Comparison of ENCODE assay signal across 22 mouse cellular contexts in genomic region chr5:150287949-150288348, GRCm38 (mm10).
DNase-seq lines count a peak whose midpoint lies in the region; ATAC-seq and TF ChIP-seq lines count a peak whose summit lies in the region.
"Had no signal": no experiment of that assay in that cellular context is flagged by ENCODE, and none has a peak within 500 bp of the region (broad histone marks: within the 10 kb centered on the region; RNA-seq: fewer than 3 reads in every experiment).

No protein-coding gene starts in this region.

- 64% methylated on average over 7 of the region's 7 CpGs for WGBS in stomach, embryonic 15.5 days
- WGBS in stomach, embryonic 16.5 days, result 59% methylated on average over 7 of the region's 7 CpGs
- WGBS in stomach, postnatal 0 days, result 43% methylated on average over 7 of the region's 7 CpGs
- WGBS in kidney, adult 2 months, result 88% methylated on average over 7 of the region's 7 CpGs

- no peak for TF ChIP-seq CTCF in stomach, postnatal 0 days (IDR thresholded peaks at IDR 0.05; ENCODE audit: low read depth)
- TF ChIP-seq CTCF in kidney, adult 2 months (conservative IDR thresholded peaks at IDR 0.05; ENCODE audit: insufficient read depth, insufficient read length, low read depth, low read length), result no peak

- no peaks in the 10 kb centered on the region for H3K9me3 ChIP-seq in stomach, embryonic 15.5 days
- H3K9me3 ChIP-seq in stomach, embryonic 16.5 days (replicated peaks; ENCODE audit: control insufficient read depth, low read length), result no peaks in the 10 kb centered on the region; the same call in 1 of the 2 replicates
- no peaks in the 10 kb centered on the region for H3K9me3 ChIP-seq in stomach, postnatal 0 days (ENCODE audit: control insufficient read depth, low read length)

- no peak for TF ChIP-seq EP300 in stomach, postnatal 0 days (optimal IDR thresholded peaks at IDR 0.05)

- H3K9ac ChIP-seq in stomach, embryonic 15.5 days, result no peak overlapping the region
- no peak overlapping the region for H3K9ac ChIP-seq in stomach, embryonic 16.5 days (ENCODE audit: low read length)
- H3K9ac ChIP-seq in stomach, postnatal 0 days (ENCODE audit: low read length), result no peak overlapping the region

- no peaks in the 10 kb centered on the region; the same call in 1 of the 2 replicates for H3K4me1 ChIP-seq in stomach, embryonic 15.5 days
- peaks cover 3% of the 10 kb centered on the region; the same call in 1 of the 2 replicates for H3K4me1 ChIP-seq in stomach, embryonic 16.5 days (ENCODE audit: control insufficient read depth, insufficient read depth, low read length)
- H3K4me1 ChIP-seq in stomach, postnatal 0 days (replicated peaks; ENCODE audit: control insufficient read depth, insufficient read depth), result no peaks in the 10 kb centered on the region
- H3K4me1 ChIP-seq in kidney, adult 2 months (ENCODE audit: control insufficient read depth, insufficient read depth, low read length), result no peaks in the 10 kb centered on the region

- DNase-seq in heart, adult 11 months, result peak; percentile 66
- no peak for DNase-seq in heart, adult 9 months (ENCODE audit: low spot score in 2 of 2)
- peak; percentile 35 for DNase-seq in stomach, postnatal 0 days (ENCODE audit: low spot score)
- no peak for DNase-seq in kidney, adult 2 months
- DNase-seq in frontal cortex, adult 2 months (ENCODE audit: extremely low spot score in 1 of 2, low spot score in 1 of 2), result no peak
- no peak for DNase-seq in frontal cortex, postnatal 36 days (ENCODE audit: low spot score in 2 of 2)
- DNase-seq: adrenal gland, adult 2 months; adrenal gland, adult 8-10 months; adrenal gland, postnatal 10 days; adrenal gland, postnatal 14 days; adrenal gland, postnatal 25 days; adrenal gland, postnatal 36 days; B cell, adult 2 months; cerebellum, adult 11 months; cerebellum, adult 11-12 months had no signal

- H3K27me3 ChIP-seq in stomach, embryonic 15.5 days (replicated peaks), result no peaks in the 10 kb centered on the region
- no peaks in the 10 kb centered on the region for H3K27me3 ChIP-seq in stomach, embryonic 16.5 days (ENCODE audit: control insufficient read depth, insufficient read depth, low read length)
- no peaks in the 10 kb centered on the region for H3K27me3 ChIP-seq in stomach, postnatal 0 days (ENCODE audit: control insufficient read depth, insufficient read depth, low read length)
- no peaks in the 10 kb centered on the region for H3K27me3 ChIP-seq in kidney, adult 2 months (replicated peaks; ENCODE audit: control insufficient read depth, insufficient read depth, low read length)
- H3K27me3 ChIP-seq: CH12.LX, Patski had no signal

- no peaks in the 10 kb centered on the region for H3K36me3 ChIP-seq in stomach, embryonic 15.5 days
- no peaks in the 10 kb centered on the region for H3K36me3 ChIP-seq in stomach, embryonic 16.5 days (ENCODE audit: control insufficient read depth, insufficient read depth, low read length)
- no peaks in the 10 kb centered on the region for H3K36me3 ChIP-seq in stomach, postnatal 0 days (ENCODE audit: control insufficient read depth, insufficient read depth, low read length)
- H3K36me3 ChIP-seq in kidney, adult 2 months (ENCODE audit: control insufficient read depth, insufficient read depth, low read length), result no peaks in the 10 kb centered on the region
- H3K36me3 ChIP-seq: G1E had no signal

- H3K4me2 ChIP-seq in stomach, embryonic 15.5 days, result no peak overlapping the region
- no peak overlapping the region for H3K4me2 ChIP-seq in stomach, embryonic 16.5 days (ENCODE audit: low read depth, low read length)
- H3K4me2 ChIP-seq in stomach, postnatal 0 days (replicated peaks; ENCODE audit: low read depth), result no peak overlapping the region

- no peak overlapping the region for H3K4me3 ChIP-seq in stomach, embryonic 15.5 days (replicated peaks)
- H3K4me3 ChIP-seq in stomach, embryonic 16.5 days (replicated peaks; ENCODE audit: low read length), result no peak overlapping the region
- H3K4me3 ChIP-seq in stomach, postnatal 0 days (ENCODE audit: low read depth, low read length), result no peak overlapping the region
- no peak overlapping the region for H3K4me3 ChIP-seq in kidney, adult 2 months (ENCODE audit: insufficient read depth, low read depth, low read length)

- no peak overlapping the region for H3K27ac ChIP-seq in stomach, embryonic 15.5 days
- no peak overlapping the region for H3K27ac ChIP-seq in stomach, embryonic 16.5 days (ENCODE audit: low read length)
- H3K27ac ChIP-seq in stomach, postnatal 0 days (replicated peaks), result no peak overlapping the region
- no peak overlapping the region for H3K27ac ChIP-seq in kidney, adult 2 months (ENCODE audit: insufficient read depth, low read depth, low read length)

- peak; percentile 18; the same call in 1 of the 2 replicates for ATAC-seq in stomach, embryonic 15.5 days (ENCODE audit: insufficient read depth, low FRiP score, low read depth)
- ATAC-seq in stomach, embryonic 16.5 days (ENCODE audit: insufficient read depth, low FRiP score), result peak; percentile 63; the same call in 1 of the 2 replicates
- peak; percentile 69; the same call in 1 of the 2 replicates for ATAC-seq in stomach, postnatal 0 days (ENCODE audit: low FRiP score, low TSS enrichment)
- ATAC-seq: activated CD4-positive, CD25-positive, alpha-beta regulatory T cell, adult 4 months; CD4-positive, CD25-positive, alpha-beta regulatory T cell, adult 4 months; Patski had no signal

- no peak for TF ChIP-seq POLR2A in kidney, adult 2 months (IDR thresholded peaks at IDR 0.05; ENCODE audit: low read depth, low read length)

Comparison
In these comparisons a context has a peak if more than half of its experiments do, and no peak if none do; other contexts are left out.
1. DNase-seq: peak in heart, adult 11 months (single experiment) and stomach, postnatal 0 days (single experiment); none in heart, adult 9 months (0 of 2), kidney, adult 2 months (single experiment), frontal cortex, adult 2 months (0 of 2) and frontal cortex, postnatal 36 days (0 of 2).
2. ATAC-seq: peak in every context shown above with its lines; median percentile 69 in stomach, postnatal 0 days; 63 in stomach, embryonic 16.5 days; 18 in stomach, embryonic 15.5 days.